Mouse (Mus musculus): ENCODE data around the gene Sgsm2. TPM values are rescaled to one million over a fixed set of nuclear protein-coding genes. Genes with fewer than 3 reads are reported as not detected.
"Not testable (repeated sequence)": the region's sequence is repeated elsewhere in the genome, so short reads cannot be mapped to it uniquely, and the experiment has no call there.

Gene Sgsm2
- polyA plus RNA-seq, 1 experiment, result 17.9 TPM

- DNase-seq (ENCODE audit: low spot score), result no peak
Measured at GRCm38 (mm10) chr11:74828965-74829550, 67.8 kb downstream of the Sgsm2 start.

GRCm38 (mm10) chr11:74828404-74828931, 68.4 kb downstream of the Sgsm2 start:
- DNase-seq (ENCODE audit: low spot score), result no peak

DNA sequence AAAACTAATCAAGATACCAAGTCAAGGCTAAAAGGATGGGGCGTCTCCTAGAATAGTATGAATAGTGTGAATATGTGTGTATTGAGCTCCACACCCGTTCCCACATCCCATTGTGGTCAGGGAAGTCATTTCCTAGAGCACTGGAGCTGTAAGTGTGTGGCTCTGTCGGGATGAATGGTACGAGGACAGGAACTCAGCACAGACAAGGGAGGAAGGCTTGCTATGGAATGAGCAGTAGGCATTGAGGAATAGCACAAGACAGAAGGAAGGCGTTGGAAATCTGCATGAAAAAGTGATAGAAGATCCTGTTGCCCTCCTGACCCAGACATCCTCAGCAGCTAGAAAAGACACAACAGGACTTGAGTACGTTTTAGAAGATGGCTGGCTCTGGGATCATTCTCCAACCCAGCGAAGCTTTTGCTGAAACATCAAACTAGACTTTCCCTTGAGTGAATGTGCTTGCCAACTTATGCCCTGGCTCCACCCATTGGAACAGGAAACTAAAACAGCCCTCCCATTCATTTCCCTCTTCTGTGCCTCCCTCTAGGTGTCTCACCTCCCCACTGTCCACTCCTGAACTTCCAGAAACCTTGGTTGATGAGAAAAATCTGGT, 69.0 kb downstream of the Sgsm2 start:
- no peak for DNase-seq (ENCODE audit: low spot score)

DNA sequence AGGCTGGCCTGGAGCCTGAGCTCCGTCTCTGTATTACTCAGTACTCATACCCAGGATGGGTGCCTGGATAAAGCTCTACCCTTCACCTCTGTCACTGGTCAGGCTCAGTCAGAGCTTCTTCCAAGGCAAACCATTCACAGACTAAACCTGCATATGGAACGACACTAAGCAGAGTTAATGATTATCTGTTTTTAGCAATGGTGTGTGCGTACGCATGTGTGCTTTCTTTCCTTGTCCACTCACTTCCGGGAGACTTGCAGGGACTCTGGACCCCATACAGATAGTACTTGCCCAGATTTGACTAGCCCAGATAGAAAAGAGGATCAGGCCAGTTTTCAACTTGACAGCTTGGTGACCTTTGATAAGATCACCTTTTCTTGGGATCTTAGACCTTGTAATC, 70.2 kb downstream of the Sgsm2 start:
- DNase-seq (ENCODE audit: low spot score), result no peak

DNA sequence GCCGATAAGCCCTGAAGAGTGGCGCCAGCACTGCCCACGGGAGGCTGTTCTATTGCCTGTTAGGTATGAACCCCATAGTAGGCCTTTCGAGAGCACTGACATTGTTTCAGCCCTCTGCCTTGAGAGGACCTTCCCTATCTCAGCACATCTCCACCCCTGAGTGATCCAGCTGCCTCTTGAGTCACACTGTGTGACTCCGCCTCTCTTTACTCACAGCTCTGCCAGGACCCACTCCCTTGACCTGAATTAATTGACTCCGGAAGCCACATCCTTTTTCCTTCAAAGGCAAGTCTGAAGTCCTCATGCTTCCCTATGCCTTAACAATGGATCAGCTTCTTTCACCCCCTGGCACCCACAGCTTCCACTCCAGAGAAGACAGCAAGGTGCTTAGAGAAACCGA, 70.7 kb downstream of the Sgsm2 start:
- DNase-seq (ENCODE audit: low spot score), result no peak

- no peak for DNase-seq (ENCODE audit: low spot score)
Measured at GRCm38 (mm10) chr11:74822746-74823440, 74.0 kb downstream of the Sgsm2 start.

GRCm38 (mm10) chr11:74821463-74821862, 75.4 kb downstream of the Sgsm2 start:
- DNase-seq (ENCODE audit: low spot score), result no peak

- DNase-seq (ENCODE audit: low spot score), result no peak
Measured at GRCm38 (mm10) chr11:74820921-74821320, 75.9 kb downstream of the Sgsm2 start.

DNA sequence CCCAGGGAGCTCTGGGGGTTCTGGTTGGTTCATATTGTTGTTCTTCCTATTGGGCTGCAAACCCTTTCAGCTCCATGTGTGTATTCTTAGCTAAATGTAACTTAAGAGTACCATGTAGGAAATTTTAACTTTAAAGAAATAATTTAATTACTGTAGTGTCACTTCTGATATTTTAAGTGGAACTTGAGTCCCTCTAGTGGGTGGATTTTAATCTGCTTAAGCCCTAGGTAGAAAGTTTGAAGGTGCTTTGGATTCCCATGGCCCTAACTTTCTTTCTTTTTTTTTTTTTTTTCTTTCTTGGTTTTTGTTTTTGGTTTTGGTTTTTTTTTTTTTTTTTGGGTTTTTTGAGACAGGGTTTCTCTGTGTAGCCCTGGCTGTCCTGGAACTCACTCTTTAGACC, 81.1 kb downstream of the Sgsm2 start:
- DNase-seq (ENCODE audit: low spot score), result no peak

DNA sequence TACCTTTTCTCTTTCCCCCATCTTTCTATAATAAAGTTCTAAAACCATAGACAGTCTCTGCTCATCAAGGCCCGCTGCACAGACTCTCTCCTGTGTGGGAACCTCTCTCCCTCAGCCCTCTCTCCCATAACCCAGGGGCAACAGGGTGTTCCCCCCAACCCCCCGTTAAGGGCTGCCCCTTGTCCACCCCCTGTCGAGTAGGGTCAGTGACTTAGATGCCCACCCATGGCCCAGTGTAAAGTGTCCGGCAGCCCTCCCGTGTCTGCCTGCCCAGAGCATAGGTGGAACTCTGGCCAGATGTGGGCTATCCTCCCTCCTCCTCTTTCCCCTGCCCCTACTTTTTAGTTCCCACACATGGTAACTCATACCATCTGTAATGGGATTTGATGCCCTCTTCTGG, 85.3 kb downstream of the Sgsm2 start:
- no peak for DNase-seq (ENCODE audit: low spot score)

- DNase-seq (ENCODE audit: low spot score), result not testable (repeated sequence)
Measured at GRCm38 (mm10) chr11:74811027-74811426, 85.8 kb downstream of the Sgsm2 start.

DNA sequence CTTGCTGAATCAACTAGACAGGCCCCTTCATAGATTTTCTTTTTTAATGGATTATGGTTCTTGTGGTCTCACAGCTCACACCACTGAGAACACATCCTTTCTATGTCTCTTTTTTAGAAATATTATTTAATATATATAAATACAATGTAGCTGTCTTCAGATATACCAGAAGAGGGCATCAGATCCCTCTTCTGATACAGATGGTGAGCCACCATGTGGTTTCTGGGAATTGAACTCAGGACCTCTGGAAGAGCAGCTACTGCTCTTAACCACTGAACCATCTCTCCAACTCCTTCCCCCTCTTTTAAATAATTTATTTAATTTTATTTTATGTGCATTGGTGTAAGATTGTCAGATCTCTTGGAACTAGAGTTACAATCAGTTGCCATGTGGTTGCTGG, 86.7 kb downstream of the Sgsm2 start:
- DNase-seq (ENCODE audit: low spot score), result no peak

DNA sequence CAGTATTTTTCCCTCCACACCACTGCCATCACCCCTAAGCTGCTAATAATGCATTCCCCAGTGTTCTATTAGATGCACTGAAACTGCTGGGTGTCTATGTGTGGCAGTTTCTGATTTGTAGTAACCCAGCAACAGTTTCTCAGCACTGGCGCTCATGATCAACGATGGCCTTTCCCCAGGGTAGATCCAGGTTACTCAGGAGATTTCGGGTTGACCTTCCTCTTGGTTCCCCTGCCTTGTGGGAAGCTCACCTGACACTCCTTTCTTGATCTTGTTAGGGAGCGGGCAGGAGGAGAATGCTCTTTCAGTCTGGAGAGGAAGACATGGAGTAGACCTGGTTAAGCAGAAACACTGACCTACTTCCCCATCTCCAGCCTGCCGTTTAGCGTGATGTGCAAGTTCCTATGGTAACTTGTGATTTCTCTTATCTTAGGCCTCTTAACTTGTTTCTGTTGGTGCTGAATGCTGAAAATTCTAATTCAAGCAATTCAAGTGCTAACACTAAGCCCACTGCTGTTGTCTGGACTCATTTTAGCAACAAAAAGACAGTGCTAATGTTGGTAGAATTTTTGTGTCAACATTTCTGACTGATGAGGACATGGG, 88.5 kb downstream of the Sgsm2 start:
- no peak for DNase-seq (ENCODE audit: low spot score)

- DNase-seq (ENCODE audit: low spot score), result no peak
Measured at GRCm38 (mm10) chr11:74807246-74807882, 89.5 kb downstream of the Sgsm2 start.

DNA sequence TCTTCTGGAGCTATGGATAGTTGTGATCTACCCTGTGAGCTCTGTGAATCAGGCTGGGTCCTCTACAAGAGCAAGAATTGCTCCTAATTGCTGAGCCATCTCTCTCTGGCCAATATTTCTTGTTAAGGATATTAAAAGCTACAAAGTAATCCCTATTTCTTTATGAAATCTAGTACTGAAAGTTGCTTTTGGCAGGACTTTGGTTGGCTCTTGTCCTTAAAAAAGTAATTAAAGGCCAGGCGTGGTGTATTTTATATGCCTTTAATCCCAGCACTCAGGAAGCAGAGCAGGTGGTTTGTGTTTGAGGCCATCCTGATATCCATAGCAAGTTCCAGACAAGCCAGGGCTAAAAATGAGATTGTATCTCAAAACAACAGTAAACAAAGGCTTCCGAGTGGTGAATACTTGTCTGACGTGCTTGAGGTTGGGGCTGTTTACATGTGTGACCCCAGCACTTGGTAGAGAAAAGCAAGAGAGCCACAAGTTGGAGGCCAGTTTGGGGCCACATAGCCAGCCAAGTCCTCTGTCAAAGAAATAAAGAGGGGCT, 92.7 kb downstream of the Sgsm2 start:
- no peak for DNase-seq (ENCODE audit: low spot score)

DNA sequence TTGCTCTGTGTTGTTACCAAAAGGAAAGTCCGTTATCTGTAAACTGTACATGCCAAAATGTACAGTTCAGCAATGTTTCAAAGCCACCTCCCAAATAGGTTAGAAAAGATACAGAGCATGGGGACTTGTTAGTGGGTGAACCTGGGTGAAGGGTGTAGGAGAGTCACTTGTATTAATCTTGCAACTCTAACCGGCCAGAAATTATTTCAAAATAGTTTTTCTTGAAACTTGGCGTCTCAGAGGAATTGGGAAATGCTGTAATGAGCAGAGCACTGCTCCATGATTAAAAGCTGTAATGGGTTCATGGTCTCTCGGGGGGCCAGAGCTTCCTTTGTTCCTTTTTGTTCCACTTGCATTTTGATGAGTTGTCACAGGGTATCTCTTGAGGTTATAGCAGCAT, 96.2 kb downstream of the Sgsm2 start:
- DNase-seq (ENCODE audit: low spot score), result no peak

Other genes with a start within 250 kb of the Sgsm2 start
- 50.0 and 61.8 TPM in 2 replicates for gene Cluh, start 247.6 kb downstream of the Sgsm2 start, polyA plus RNA-seq (2012; rRNA removed)
- 59.0 and 60.9 TPM in 2 replicates for gene Pafah1b1, start 172.4 kb downstream of the Sgsm2 start, polyA plus RNA-seq (2012; rRNA removed)
- gene Mettl16, start 126.2 kb downstream of the Sgsm2 start, polyA plus RNA-seq (2012; rRNA removed), result 12.1 and 12.4 TPM in 2 replicates
- 7.9 and 14.8 TPM in 2 replicates for gene Mnt, start 66.1 kb downstream of the Sgsm2 start, polyA plus RNA-seq (2012; rRNA removed)
- 21.0 and 24.0 TPM in 2 replicates for gene Tsr1, start 1.0 kb upstream of the Sgsm2 start, polyA plus RNA-seq (2012; rRNA removed)
- gene Smg6, start 28.8 kb upstream of the Sgsm2 start, polyA plus RNA-seq (2012; rRNA removed), result 29.4 and 33.8 TPM in 2 replicates
- 16.5 and 23.3 TPM in 2 replicates for gene Srr, start 28.9 kb upstream of the Sgsm2 start, polyA plus RNA-seq (2012; rRNA removed)

Measured in urinary bladder, adult 2 months (tissue).